Mouse (Mus musculus): ENCODE data around the gene Dnm2.

Gene Dnm2

GRCm38 (mm10) chr9:21424631-21425555, at the start of gene Dnm2:
Gene Dnm2, plus strand, starts transcription at chr9:21424908.
- peak; percentile 98 for DNase-seq (ENCODE audit: low spot score)

- DNase-seq (ENCODE audit: low spot score): no peak
These were observed 45.5 kb upstream of the Dnm2 start for GRCm38 (mm10) chr9:21379195-21379594.

- no peak for DNase-seq (ENCODE audit: low spot score)
These were observed 43.8 kb upstream of the Dnm2 start for GRCm38 (mm10) chr9:21380868-21381267.

- no peak for DNase-seq (ENCODE audit: low spot score)
These were observed 40.7 kb upstream of the Dnm2 start for GRCm38 (mm10) chr9:21383966-21384365.

GRCm38 (mm10) chr9:21392646-21393175, 32.0 kb upstream of the Dnm2 start:
- no peak for DNase-seq (ENCODE audit: low spot score)

GRCm38 (mm10) chr9:21395692-21396091, 29.0 kb upstream of the Dnm2 start:
- DNase-seq (ENCODE audit: low spot score): no peak

GRCm38 (mm10) chr9:21397170-21397569, 27.5 kb upstream of the Dnm2 start:
- no peak for DNase-seq (ENCODE audit: low spot score)

- DNase-seq (ENCODE audit: low spot score): no peak
These were observed 23.7 kb upstream of the Dnm2 start for GRCm38 (mm10) chr9:21401042-21401441.

GRCm38 (mm10) chr9:21402764-21403253, 21.9 kb upstream of the Dnm2 start:
- no peak for DNase-seq (ENCODE audit: low spot score)

- DNase-seq (ENCODE audit: low spot score): no peak
These were observed 21.0 kb upstream of the Dnm2 start for GRCm38 (mm10) chr9:21403745-21404144.

GRCm38 (mm10) chr9:21405525-21405924, 19.2 kb upstream of the Dnm2 start:
- no peak for DNase-seq (ENCODE audit: low spot score)

GRCm38 (mm10) chr9:21407951-21408350, 16.8 kb upstream of the Dnm2 start:
- peak; percentile 58 for DNase-seq (ENCODE audit: low spot score)

- no peak for DNase-seq (ENCODE audit: low spot score)
These were observed 16.1 kb upstream of the Dnm2 start for GRCm38 (mm10) chr9:21408624-21409023.

GRCm38 (mm10) chr9:21409592-21410317, 15.0 kb upstream of the Dnm2 start:
- DNase-seq (ENCODE audit: low spot score): peak; percentile 87

- DNase-seq (ENCODE audit: low spot score): peak; percentile 98
These were observed 12.8 kb upstream of the Dnm2 start, which contains the start of gene Qtrt1 for GRCm38 (mm10) chr9:21411669-21412550. Gene Qtrt1, plus strand, starts transcription at chr9:21411837.

GRCm38 (mm10) chr9:21417866-21418265, 6.8 kb upstream of the Dnm2 start:
- DNase-seq (ENCODE audit: low spot score): no peak

GRCm38 (mm10) chr9:21419646-21420045, 5.1 kb upstream of the Dnm2 start:
- no peak for DNase-seq (ENCODE audit: low spot score)

- peak; percentile 28 for DNase-seq (ENCODE audit: low spot score)
These were observed 843 bp downstream of the Dnm2 start for GRCm38 (mm10) chr9:21425556-21425945.

GRCm38 (mm10) chr9:21426013-21426412, 1.3 kb downstream of the Dnm2 start:
- no peak for DNase-seq (ENCODE audit: low spot score)

- no peak for DNase-seq (ENCODE audit: low spot score)
These were observed 1.8 kb downstream of the Dnm2 start for GRCm38 (mm10) chr9:21426525-21426924.

GRCm38 (mm10) chr9:21427773-21428172, 3.1 kb downstream of the Dnm2 start:
- DNase-seq (ENCODE audit: low spot score): no peak

- DNase-seq (ENCODE audit: low spot score): no peak
These were observed 3.5 kb downstream of the Dnm2 start for GRCm38 (mm10) chr9:21428178-21428577.

All from embryo, embryonic 10 days (tissue).